Mouse (Mus musculus) limb, embryonic 11.5 days (tissue): ENCODE measurements around the gene Glipr2. TPM values are rescaled to one million over a fixed set of nuclear protein-coding genes. Genes with fewer than 3 reads are reported as not detected.

ENCODE experiments used
- ATAC-seq: fragments of 200-750 bp; cut with Nextera tagmentation; 2 replicates; pipeline ENCODE4 v1.8.0; 2017; ENCODE audit warnings: low read depth; ENCODE audit not compliant: insufficient number of reproducible peaks, low FRiP score, low TSS enrichment
- DNase-seq: peaks from one replicate; pipeline ENCODE4 v3.0.0-alpha.2; 2015; ENCODE audit warnings: low spot score
- H3K27ac ChIP-seq: fragments of 300-500 bp; sonication (generic); replicated peaks from 2 replicates; pipeline ENCODE4 v1.5.1; 2014; ENCODE audit warnings: low read depth, mild to moderate bottlenecking, low read length
- H3K27me3 ChIP-seq: fragments of 300-500 bp; sonication (generic); 2 replicates; pipeline ENCODE4 v1.6.1; 2014; ENCODE audit warnings: mild to moderate bottlenecking, low read length, mixed read lengths; ENCODE audit not compliant: control insufficient read depth, insufficient read depth
- H3K36me3 ChIP-seq: fragments of 300-500 bp; sonication (generic); 2 replicates; pipeline ENCODE4 v1.6.1; 2014; ENCODE audit warnings: mild to moderate bottlenecking, low read length, moderate library complexity, mixed read lengths; ENCODE audit not compliant: control insufficient read depth, insufficient read depth
- H3K4me1 ChIP-seq: fragments of 300-500 bp; sonication (generic); 2 replicates; pipeline ENCODE4 v1.6.1; 2014; ENCODE audit warnings: low read length, mixed read lengths; ENCODE audit not compliant: control insufficient read depth, insufficient read depth
- H3K4me2 ChIP-seq: fragments of 300-500 bp; sonication (generic); 2 replicates; pipeline ENCODE4 v1.6.1; 2014; ENCODE audit warnings: low read depth, mild to moderate bottlenecking, moderate library complexity; ENCODE audit not compliant: severe bottlenecking
- H3K4me3 ChIP-seq: fragments of 300-500 bp; sonication (generic); 2 replicates; pipeline ENCODE4 v1.5.1; 2014; ENCODE audit warnings: low read depth, low read length
- H3K9ac ChIP-seq: fragments of 300-500 bp; sonication (generic); 2 replicates; pipeline ENCODE4 v1.6.1; 2014; ENCODE audit warnings: mild to moderate bottlenecking, low read length
- H3K9me3 ChIP-seq: fragments of 300-500 bp; sonication (generic); 2 replicates; pipeline ENCODE4 v1.6.1; 2016; ENCODE audit warnings: low read length; ENCODE audit not compliant: control insufficient read depth
- WGBS: fragments of 180-500 bp; shearing (Covaris S2); extraction: QIAGEN DNeasy Blood & Tissue Kit; methylation state at CpG from one replicate; pipeline ENCODE4 v1.1.7; 2014; 5-methylcytosine and 5-hydroxymethylcytosine counted together
- polyA plus RNA-seq: library from polyadenylated mRNA; unstranded; fragments of >200 nt; fragmentation: Nextera tagmentation; extraction: Ambion mirVana; gene quantifications from 2 replicates; pipeline ENCODE4 v1.2.1, GENCODE M21; 2014

Gene Glipr2
- polyA plus RNA-seq, 1 experiment from 2014 or later, result 75.2 TPM

- H3K4me3 ChIP-seq, result no peak within 1 kb of the TSS
- no peak within 1 kb of the TSS for H3K27ac ChIP-seq
- no peaks in the 10 kb centered on the region for H3K9me3 ChIP-seq
- H3K36me3 ChIP-seq, result no peaks in the 10 kb centered on the region
- H3K4me2 ChIP-seq, result no peak within 1 kb of the TSS
- no peak for DNase-seq
- WGBS, result 91% methylated on average over 5 of the region's 5 CpGs
- no peaks in the 10 kb centered on the region for H3K27me3 ChIP-seq
- no peak for ATAC-seq
- no peaks in the 10 kb centered on the region for H3K4me1 ChIP-seq
- no peak within 1 kb of the TSS for H3K9ac ChIP-seq
These were observed 46.9 kb downstream of the Glipr2 start, which contains the start of gene Clta for GRCm38 (mm10) chr4:44004126-44004525. Clta (plus strand) TSS chr4:44004452.

- Histone ChIP-seq H3K9me3 (no peaks in the 10 kb centered on the region), H3K4me2 (no peak overlapping the region), H3K9ac (no peak overlapping the region), H3K27ac (no peak overlapping the region), H3K4me1 (no peaks in the 10 kb centered on the region), H3K4me3 (no peak overlapping the region), H3K36me3 (no peaks in the 10 kb centered on the region), H3K27me3 (no peaks in the 10 kb centered on the region)
- DNase-seq (no peak), ATAC-seq (no peak)
- WGBS, result 70% methylated on average over 3 of the region's 3 CpGs
These were observed 47.6 kb downstream of the Glipr2 start for GRCm38 (mm10) chr4:44004623-44005409.

GRCm38 (mm10) chr4:44010176-44010575 is 53.0 kb downstream of the Glipr2 start:
- DNase-seq, result no peak
- ATAC-seq, result no peak
- 91% methylated on average over 1 of the region's 1 CpGs for WGBS
- Histone ChIP-seq H3K27me3 (no peaks in the 10 kb centered on the region), H3K9ac (no peak overlapping the region), H3K27ac (no peak overlapping the region), H3K36me3 (0 out of 2 replicates have a peak, but pooled peaks cover 2% of the 10 kb centered on the region), H3K4me3 (no peak overlapping the region), H3K4me1 (peaks cover 6% of the 10 kb centered on the region; the same call in 1 of the 2 replicates), H3K4me2 (no peak overlapping the region), H3K9me3 (no peaks in the 10 kb centered on the region)

- WGBS, result 48% methylated on average over 2 of the region's 2 CpGs
- Histone ChIP-seq H3K9ac (no peak overlapping the region), H3K4me2 (no peak overlapping the region), H3K27ac (no peak overlapping the region), H3K4me3 (no peak overlapping the region), H3K27me3 (no peaks in the 10 kb centered on the region), H3K9me3 (no peaks in the 10 kb centered on the region), H3K4me1 (peaks cover 6% of the 10 kb centered on the region; the same call in 1 of the 2 replicates), H3K36me3 (0 out of 2 replicates have a peak, but pooled peaks cover 2% of the 10 kb centered on the region)
- no peak for ATAC-seq
- no peak for DNase-seq
These were observed 53.7 kb downstream of the Glipr2 start for GRCm38 (mm10) chr4:44010893-44011292.

- WGBS, result 83% methylated on average over 3 of the region's 3 CpGs
These were observed 54.6 kb downstream of the Glipr2 start for GRCm38 (mm10) chr4:44011799-44012198.

GRCm38 (mm10) chr4:44012376-44013367 is 55.5 kb downstream of the Glipr2 start:
- DNase-seq, result peak; percentile 93
- no peaks in the 10 kb centered on the region for H3K27me3 ChIP-seq
- H3K36me3 ChIP-seq, result 0 out of 2 replicates have a peak, but pooled peaks cover 2% of the 10 kb centered on the region
- H3K4me3 ChIP-seq, result peak overlapping the region; percentile 85
- WGBS, result under 1% methylated on average over 76 of the region's 77 CpGs
- peaks cover 6% of the 10 kb centered on the region; the same call in 1 of the 2 replicates for H3K4me1 ChIP-seq
- no peaks in the 10 kb centered on the region for H3K9me3 ChIP-seq
- H3K27ac ChIP-seq, result no peak overlapping the region
- H3K4me2 ChIP-seq, result peak overlapping the region; percentile 70
- peak; percentile 94 for ATAC-seq
- H3K9ac ChIP-seq, result peak overlapping the region; percentile 85

More at GRCm38 (mm10) chr4:44011799-44012198, 54.6 kb downstream of the Glipr2 start:
- Histone ChIP-seq H3K9me3 (no peaks in the 10 kb centered on the region), H3K36me3 (0 out of 2 replicates have a peak, but pooled peaks cover 2% of the 10 kb centered on the region), H3K27me3 (no peaks in the 10 kb centered on the region), H3K4me3 (peak overlapping the region; percentile 85), H3K9ac (peak overlapping the region; percentile 36; the same call in 1 of the 2 replicates), H3K4me1 (peaks cover 6% of the 10 kb centered on the region; the same call in 1 of the 2 replicates), H3K4me2 (peak overlapping the region; percentile 70), H3K27ac (no peak overlapping the region)
- no peak for ATAC-seq
- DNase-seq, result no peak

- 31% methylated on average over 11 of the region's 11 CpGs for WGBS
- Histone ChIP-seq H3K9ac (peak overlapping the region; percentile 85; the same call in 1 of the 2 replicates), H3K4me2 (peak overlapping the region; percentile 70), H3K27ac (no peak overlapping the region), H3K27me3 (no peaks in the 10 kb centered on the region), H3K9me3 (no peaks in the 10 kb centered on the region), H3K36me3 (0 out of 2 replicates have a peak, but pooled peaks cover 2% of the 10 kb centered on the region), H3K4me3 (peak overlapping the region; percentile 85), H3K4me1 (peaks cover 6% of the 10 kb centered on the region; the same call in 1 of the 2 replicates)
- ATAC-seq (no peak), DNase-seq (no peak)
These were observed 56.3 kb downstream of the Glipr2 start for GRCm38 (mm10) chr4:44013391-44014070.
